Mouse (Mus musculus): ENCODE measurements around the gene Fam227b. TPM values are rescaled to one million over a fixed set of nuclear protein-coding genes. Genes with fewer than 3 reads are reported as not detected.
A peak's percentile ranks its signal among the peaks of the same experiment; 100 is the strongest.

The Fam227b gene
- total and polyA plus RNA-seq, 2 experiments: not detected

GRCm38 (mm10) chr2:126171427-126171826, 19.6 kb upstream of the Fam227b start:
- no peak for TF ChIP-seq CTCF (IDR thresholded peaks at IDR 0.05; ENCODE audit: low read depth, low read length)
- TF ChIP-seq POLR2A (IDR thresholded peaks at IDR 0.05; ENCODE audit: extremely low read depth, insufficient read depth, low read length): no peak
- no peak overlapping the region for H3K9ac ChIP-seq (ENCODE audit: low read depth, low read length)
- no peaks in the 10 kb centered on the region for H3K4me1 ChIP-seq (ENCODE audit: control insufficient read depth, insufficient read depth, low read length)
- no peak for DNase-seq (ENCODE audit: extremely low read depth, low read depth, low spot score)
- H3K27me3 ChIP-seq (ENCODE audit: control insufficient read depth, insufficient read depth, low read length): no peaks in the 10 kb centered on the region
- H3K4me3 ChIP-seq (ENCODE audit: insufficient read depth, low read depth, low read length): no peak overlapping the region
- 97% methylated on average over 1 of the region's 1 CpGs for WGBS
- no peaks in the 10 kb centered on the region for H3K36me3 ChIP-seq (ENCODE audit: control insufficient read depth, insufficient read depth, low read length)
- no peaks in the 10 kb centered on the region for H3K79me2 ChIP-seq (ENCODE audit: control insufficient read depth, insufficient read depth, low read length)
- no peak overlapping the region for H3K27ac ChIP-seq (replicated peaks; ENCODE audit: insufficient read depth, low read depth, low read length)

- WGBS: 87% methylated on average over 8 of the region's 8 CpGs
- Histone ChIP-seq H3K27ac (replicated peaks; ENCODE audit: insufficient read depth, low read depth, low read length) (no peak overlapping the region), H3K4me1 (ENCODE audit: control insufficient read depth, insufficient read depth, low read length) (no peaks in the 10 kb centered on the region), H3K4me3 (ENCODE audit: insufficient read depth, low read depth, low read length) (no peak overlapping the region), H3K36me3 (ENCODE audit: control insufficient read depth, insufficient read depth, low read length) (peaks cover 11% of the 10 kb centered on the region), H3K79me2 (ENCODE audit: control insufficient read depth, insufficient read depth, low read length) (no peaks in the 10 kb centered on the region), H3K27me3 (ENCODE audit: control insufficient read depth, insufficient read depth, low read length) (no peaks in the 10 kb centered on the region), H3K9ac (ENCODE audit: low read depth, low read length) (no peak overlapping the region)
- TF ChIP-seq POLR2A (IDR thresholded peaks at IDR 0.05; ENCODE audit: extremely low read depth, insufficient read depth, low read length): no peak
- no peak for TF ChIP-seq CTCF (IDR thresholded peaks at IDR 0.05; ENCODE audit: low read depth, low read length)
- no peak for DNase-seq (ENCODE audit: extremely low read depth, low read depth, low spot score)
These were observed 15.2 kb upstream of the Fam227b start for GRCm38 (mm10) chr2:126166848-126167617.

GRCm38 (mm10) chr2:126166335-126166734, 14.5 kb upstream of the Fam227b start:
- H3K4me3 ChIP-seq (ENCODE audit: insufficient read depth, low read depth, low read length): no peak overlapping the region
- no peaks in the 10 kb centered on the region for H3K79me2 ChIP-seq (ENCODE audit: control insufficient read depth, insufficient read depth, low read length)
- no peak for DNase-seq (ENCODE audit: extremely low read depth, low read depth, low spot score)
- no peaks in the 10 kb centered on the region for H3K27me3 ChIP-seq (ENCODE audit: control insufficient read depth, insufficient read depth, low read length)
- H3K27ac ChIP-seq (replicated peaks; ENCODE audit: insufficient read depth, low read depth, low read length): no peak overlapping the region
- no peaks in the 10 kb centered on the region for H3K4me1 ChIP-seq (ENCODE audit: control insufficient read depth, insufficient read depth, low read length)
- TF ChIP-seq POLR2A (IDR thresholded peaks at IDR 0.05; ENCODE audit: extremely low read depth, insufficient read depth, low read length) (no peak), CTCF (IDR thresholded peaks at IDR 0.05; ENCODE audit: low read depth, low read length) (no peak)
- no peak overlapping the region for H3K9ac ChIP-seq (ENCODE audit: low read depth, low read length)
- H3K36me3 ChIP-seq (ENCODE audit: control insufficient read depth, insufficient read depth, low read length): peaks cover 15% of the 10 kb centered on the region

DNA sequence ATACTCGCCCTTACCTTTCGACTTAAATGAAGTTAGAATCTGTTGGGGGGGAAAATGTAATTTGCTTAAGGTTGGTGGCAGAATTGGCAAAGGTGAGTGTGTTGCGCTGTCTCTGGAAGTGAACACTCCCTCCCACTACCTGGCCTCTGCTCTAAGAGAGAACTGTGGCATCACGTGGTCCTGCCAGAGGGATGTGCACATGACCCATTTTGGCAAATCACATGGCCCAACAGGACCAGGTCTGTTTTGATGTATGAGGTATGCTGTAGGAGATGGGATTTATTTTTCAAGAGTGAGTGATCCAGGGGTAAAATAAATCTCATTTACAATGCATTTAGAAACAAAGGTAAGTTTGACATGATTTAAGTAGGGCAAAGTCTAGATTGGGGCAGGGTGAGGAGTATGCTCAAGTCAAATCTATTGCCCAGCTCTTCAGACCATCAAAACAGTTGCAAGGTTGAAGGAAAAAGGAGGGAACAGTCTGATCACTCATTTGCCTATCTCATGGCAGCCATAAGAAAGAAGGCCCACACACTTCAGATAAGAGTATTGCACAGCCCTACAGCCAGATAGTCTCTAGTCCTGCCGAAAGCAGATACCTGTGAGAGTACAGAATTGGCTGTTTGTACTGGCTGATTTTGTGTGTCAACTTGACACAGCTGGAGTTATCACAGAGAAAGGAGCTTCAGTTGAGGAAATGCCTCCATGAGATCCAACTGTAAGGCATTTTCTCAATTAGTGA, 13.6 kb upstream of the Fam227b start:
- H3K36me3 ChIP-seq (ENCODE audit: control insufficient read depth, insufficient read depth, low read length): peaks cover 18% of the 10 kb centered on the region
- H3K9ac ChIP-seq (ENCODE audit: low read depth, low read length): no peak overlapping the region
- no peaks in the 10 kb centered on the region for H3K79me2 ChIP-seq (ENCODE audit: control insufficient read depth, insufficient read depth, low read length)
- no peak overlapping the region for H3K27ac ChIP-seq (replicated peaks; ENCODE audit: insufficient read depth, low read depth, low read length)
- no peak for DNase-seq (ENCODE audit: extremely low read depth, low read depth, low spot score)
- no peaks in the 10 kb centered on the region for H3K27me3 ChIP-seq (ENCODE audit: control insufficient read depth, insufficient read depth, low read length)
- no peaks in the 10 kb centered on the region for H3K4me1 ChIP-seq (ENCODE audit: control insufficient read depth, insufficient read depth, low read length)
- no peak for TF ChIP-seq POLR2A (IDR thresholded peaks at IDR 0.05; ENCODE audit: extremely low read depth, insufficient read depth, low read length)
- no peak for TF ChIP-seq CTCF (IDR thresholded peaks at IDR 0.05; ENCODE audit: low read depth, low read length)
- no peak overlapping the region for H3K4me3 ChIP-seq (ENCODE audit: insufficient read depth, low read depth, low read length)
- 94% methylated on average over 5 of the region's 5 CpGs for whole genome bisulfite sequencing

- Histone ChIP-seq H3K36me3 (ENCODE audit: control insufficient read depth, insufficient read depth, low read length) (no peaks in the 10 kb centered on the region), H3K27me3 (ENCODE audit: control insufficient read depth, insufficient read depth, low read length) (no peaks in the 10 kb centered on the region), H3K4me1 (ENCODE audit: control insufficient read depth, insufficient read depth, low read length) (no peaks in the 10 kb centered on the region), H3K4me3 (ENCODE audit: insufficient read depth, low read depth, low read length) (no peak overlapping the region), H3K27ac (replicated peaks; ENCODE audit: insufficient read depth, low read depth, low read length) (no peak overlapping the region), H3K79me2 (ENCODE audit: control insufficient read depth, insufficient read depth, low read length) (no peaks in the 10 kb centered on the region), H3K9ac (ENCODE audit: low read depth, low read length) (no peak overlapping the region)
- TF ChIP-seq POLR2A (IDR thresholded peaks at IDR 0.05; ENCODE audit: extremely low read depth, insufficient read depth, low read length): no peak
- no peak for TF ChIP-seq CTCF (IDR thresholded peaks at IDR 0.05; ENCODE audit: low read depth, low read length)
- peak; percentile 24 for DNase-seq (ENCODE audit: extremely low read depth, low read depth, low spot score)
These were observed 4.1 kb downstream of the Fam227b start for GRCm38 (mm10) chr2:126147723-126148122.

GRCm38 (mm10) chr2:126094616-126095015, 57.2 kb downstream of the Fam227b start:
- Histone ChIP-seq H3K27me3 (ENCODE audit: control insufficient read depth, insufficient read depth, low read length) (no peaks in the 10 kb centered on the region), H3K4me1 (ENCODE audit: control insufficient read depth, insufficient read depth, low read length) (no peaks in the 10 kb centered on the region), H3K4me3 (ENCODE audit: insufficient read depth, low read depth, low read length) (no peak overlapping the region), H3K27ac (replicated peaks; ENCODE audit: insufficient read depth, low read depth, low read length) (no peak overlapping the region), H3K79me2 (ENCODE audit: control insufficient read depth, insufficient read depth, low read length) (no peaks in the 10 kb centered on the region), H3K9ac (ENCODE audit: low read depth, low read length) (no peak overlapping the region), H3K36me3 (ENCODE audit: control insufficient read depth, insufficient read depth, low read length) (no peaks in the 10 kb centered on the region)
- TF ChIP-seq POLR2A (IDR thresholded peaks at IDR 0.05; ENCODE audit: extremely low read depth, insufficient read depth, low read length) (no peak), CTCF (IDR thresholded peaks at IDR 0.05; ENCODE audit: low read depth, low read length) (no peak)
- 87% methylated on average over 4 of the region's 4 CpGs for WGBS
- no peak for DNase-seq (ENCODE audit: extremely low read depth, low read depth, low spot score)
